Mouse (Mus musculus): ENCODE results near the gene Rbm20. TPM values are rescaled to one million over a fixed set of nuclear protein-coding genes. Genes with fewer than 3 reads are reported as not detected.

The Rbm20 gene
- total RNA-seq, 2 experiments from 2014 or later, result 175 to 184 TPM

GRCm38 (mm10) chr19:53670625-53671141 lies 6.4 kb upstream of the Rbm20 start:
- peak; percentile 77 to 86 for DNase-seq

- DNase-seq, result peak in 1 of 2 experiments; percentile 52
Measured at GRCm38 (mm10) chr19:53671432-53671831, 5.7 kb upstream of the Rbm20 start.

- DNase-seq, result no peak
Measured at GRCm38 (mm10) chr19:53674131-53674925, 2.8 kb upstream of the Rbm20 start.

GRCm38 (mm10) chr19:53676228-53676627 lies 878 bp upstream of the Rbm20 start:
- DNase-seq, result no peak

- no peak for DNase-seq
Measured at GRCm38 (mm10) chr19:53679194-53679593, 2.1 kb downstream of the Rbm20 start.

- no peak for DNase-seq
Measured at GRCm38 (mm10) chr19:53679981-53680380, 2.9 kb downstream of the Rbm20 start.

GRCm38 (mm10) chr19:53682427-53682826 lies 5.3 kb downstream of the Rbm20 start:
- no peak for DNase-seq

- DNase-seq, result no peak
Measured at GRCm38 (mm10) chr19:53687592-53687991, 10.5 kb downstream of the Rbm20 start.

GRCm38 (mm10) chr19:53690816-53691215 lies 13.7 kb downstream of the Rbm20 start:
- no peak for DNase-seq

GRCm38 (mm10) chr19:53694020-53694419 lies 16.9 kb downstream of the Rbm20 start:
- no peak for DNase-seq

GRCm38 (mm10) chr19:53696079-53696478 lies 19.0 kb downstream of the Rbm20 start:
- DNase-seq, result no peak

GRCm38 (mm10) chr19:53696655-53697054 lies 19.5 kb downstream of the Rbm20 start:
- no peak for DNase-seq

- DNase-seq, result peak; percentile 78 to 81
Measured at GRCm38 (mm10) chr19:53697376-53698126, 20.4 kb downstream of the Rbm20 start.

GRCm38 (mm10) chr19:53699671-53700070 lies 22.6 kb downstream of the Rbm20 start:
- no peak for DNase-seq

- no peak for DNase-seq
Measured at GRCm38 (mm10) chr19:53701434-53701833, 24.3 kb downstream of the Rbm20 start.

GRCm38 (mm10) chr19:53704895-53705823 lies 28.1 kb downstream of the Rbm20 start:
- peak in 1 of 2 experiments; percentile 61 for DNase-seq

- DNase-seq, result peak; percentile 66 to 77
Measured at GRCm38 (mm10) chr19:53708401-53708800, 31.3 kb downstream of the Rbm20 start.

- DNase-seq, result peak; percentile 52 to 56
Measured at GRCm38 (mm10) chr19:53710861-53711260, 33.8 kb downstream of the Rbm20 start.

- DNase-seq, result peak in 1 of 2 experiments; percentile 30
Measured at GRCm38 (mm10) chr19:53711261-53711890, 34.3 kb downstream of the Rbm20 start.

GRCm38 (mm10) chr19:53712297-53713025 lies 35.4 kb downstream of the Rbm20 start:
- peak; percentile 53 to 68 for DNase-seq

GRCm38 (mm10) chr19:53713364-53713763 lies 36.3 kb downstream of the Rbm20 start:
- peak; percentile 68 to 81 for DNase-seq
